Mouse (Mus musculus) testis, adult 2 months (tissue): ENCODE results near the gene Rpl10a.

Experiments used
- CTCF ChIP-seq: fragments of 200-500 bp; IDR thresholded peaks from 2 replicates; pipeline ENCODE4 v1.5.1; 2012; ENCODE audit warnings: low read depth, mild to moderate bottlenecking, inconsistent platforms, low read length, moderate library complexity; ENCODE audit not compliant: control insufficient read depth, insufficient read depth, insufficient replicate concordance
- POLR2A ChIP-seq: fragments of 200-500 bp; IDR thresholded peaks from 2 replicates; pipeline ENCODE4 v1.6.1; 2012; ENCODE audit warnings: low read depth, mild to moderate bottlenecking, inconsistent platforms, low read length, moderate library complexity; ENCODE audit not compliant: control insufficient read depth

GRCm38 (mm10) chr17:28321700-28322099, 6.6 kb upstream of the Rpl10a start:
- TF ChIP-seq CTCF, result no peak
- no peak for TF ChIP-seq POLR2A
